Mouse (Mus musculus): Measurements from ENCODE around the gene Gm21773. TPM values are rescaled to one million over a fixed set of nuclear protein-coding genes. Genes with fewer than 3 reads are reported as not detected.
"Not testable (repeated sequence)": the region's sequence is repeated elsewhere in the genome, so short reads cannot be mapped to it uniquely, and the experiment has no call there.

Gm21773 gene
- not detected in 2 replicates for total RNA-seq (2012; rRNA removed)

- H3K9ac ChIP-seq (ENCODE audit: insufficient read depth, low read depth, low read length, poor library complexity, severe bottlenecking); H3K9me3 ChIP-seq (ENCODE audit: control insufficient read depth, insufficient read depth, low read depth, low read length); H3K27ac ChIP-seq (ENCODE audit: insufficient read depth, low read depth, low read length, poor library complexity, severe bottlenecking); H3K4me1 ChIP-seq (ENCODE audit: control insufficient read depth in 2 of 2, insufficient read depth in 2 of 2, low read length in 2 of 2, poor library complexity in 1 of 2); H3K4me3 ChIP-seq (ENCODE audit: insufficient read depth in 1 of 2, low read depth in 1 of 2, low read length in 2 of 2, poor library complexity in 1 of 2, severe bottlenecking in 1 of 2); H3K36me3 ChIP-seq (ENCODE audit: control insufficient read depth, insufficient read depth, low read length, poor library complexity, severe bottlenecking); DNase-seq (ENCODE audit: low read depth, low spot score); in situ Hi-C loops (cut with MboI; ENCODE audit: low sequenced_read_pairs in 2 of 2, unreplicated experiment in 2 of 2): not testable (repeated sequence)
These were observed at the start of gene Gm21773 for GRCm38 (mm10) chrY:25309260-25309659. Gene Gm21773 (minus strand): TSS chrY:25309360.
